Mouse (Mus musculus) NIH3T3 (cell line): ENCODE data around the gene Coro1c.

Experiments
- DNase-seq: peaks from one replicate; pipeline ENCODE4 v3.0.0-alpha.2; 2012; ENCODE audit warnings: low read depth

Gene Coro1c

DNA sequence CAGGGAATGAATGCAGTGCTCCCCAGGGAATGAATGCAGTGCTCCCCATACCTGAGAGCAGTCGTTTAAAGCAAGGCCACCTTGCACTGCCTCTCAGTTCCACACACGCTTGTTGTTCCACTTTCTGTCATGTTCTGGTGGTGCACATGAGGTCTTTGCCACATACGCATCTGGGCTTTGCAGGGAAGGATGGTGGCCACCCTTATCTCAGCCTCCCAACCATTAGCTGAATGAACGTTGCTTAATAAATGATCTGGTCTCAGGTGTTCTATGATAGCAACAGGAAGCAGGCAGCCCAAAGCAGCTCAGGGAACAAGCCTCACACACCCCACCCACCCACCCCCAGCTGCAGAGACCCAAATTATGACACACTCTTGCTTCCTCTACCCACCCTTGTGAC is 16.1 kb upstream of the Coro1c start:
- DNase-seq, result no peak

DNA sequence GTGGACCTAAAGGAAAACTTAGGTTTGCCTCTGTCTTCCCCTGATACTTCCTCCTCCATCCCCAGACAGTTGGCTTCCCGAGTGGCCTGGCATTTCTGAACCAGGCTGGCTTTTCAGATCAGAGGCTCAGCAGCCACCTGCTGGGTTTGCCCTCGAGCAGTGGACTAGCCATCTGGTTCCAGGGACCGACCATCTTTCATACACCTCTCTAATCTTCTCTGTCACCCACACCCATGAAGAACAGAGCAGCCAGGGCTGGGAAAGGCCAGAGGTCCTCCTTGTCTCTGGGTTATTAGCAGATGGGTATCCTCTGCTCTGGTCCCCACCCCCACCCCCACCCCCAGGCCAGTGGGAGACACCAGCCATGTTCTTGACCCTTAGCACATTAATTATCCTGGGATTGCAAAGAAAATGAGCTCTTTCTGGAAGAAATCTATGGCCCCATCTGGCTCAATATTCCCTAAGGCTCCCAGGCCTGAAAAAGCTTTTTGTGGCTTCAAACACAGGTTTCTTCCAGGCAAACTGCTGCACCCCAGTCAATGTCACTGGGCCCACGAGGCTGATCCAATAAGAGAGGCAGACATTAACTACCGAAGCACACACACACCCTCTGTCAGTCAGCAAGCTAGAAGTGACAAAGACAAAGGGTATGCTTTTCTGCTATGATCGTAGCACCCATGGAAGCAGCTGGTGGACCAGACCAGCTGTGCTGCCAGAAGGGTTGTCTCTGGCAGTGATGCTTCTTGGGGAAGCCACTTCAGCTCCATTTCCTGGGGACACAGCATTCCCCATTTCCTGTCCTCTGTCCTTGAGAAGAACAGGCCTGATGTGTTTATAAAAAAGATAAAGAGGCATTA is 13.0 kb upstream of the Coro1c start:
- DNase-seq, result no peak

DNA sequence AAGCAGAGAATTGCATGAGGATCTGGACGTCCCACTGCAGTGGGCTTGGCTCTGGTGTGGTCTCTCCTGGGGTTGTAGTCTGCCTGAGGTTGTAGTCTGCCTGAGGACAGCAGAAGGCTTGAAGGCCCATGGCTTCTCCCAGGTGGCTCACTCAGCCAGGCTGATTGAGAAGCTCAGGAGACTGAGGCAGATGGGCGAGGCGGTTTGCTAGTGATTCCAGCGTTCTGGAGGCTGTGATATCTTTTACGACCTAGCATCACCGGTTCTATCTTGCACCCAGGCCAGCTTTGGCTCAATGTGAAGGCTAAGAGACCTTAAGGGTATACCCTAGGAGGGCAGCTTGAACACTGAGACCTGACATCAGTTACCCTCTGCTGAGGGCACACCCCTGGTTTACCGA is 10.5 kb upstream of the Coro1c start:
- no peak for DNase-seq

DNA sequence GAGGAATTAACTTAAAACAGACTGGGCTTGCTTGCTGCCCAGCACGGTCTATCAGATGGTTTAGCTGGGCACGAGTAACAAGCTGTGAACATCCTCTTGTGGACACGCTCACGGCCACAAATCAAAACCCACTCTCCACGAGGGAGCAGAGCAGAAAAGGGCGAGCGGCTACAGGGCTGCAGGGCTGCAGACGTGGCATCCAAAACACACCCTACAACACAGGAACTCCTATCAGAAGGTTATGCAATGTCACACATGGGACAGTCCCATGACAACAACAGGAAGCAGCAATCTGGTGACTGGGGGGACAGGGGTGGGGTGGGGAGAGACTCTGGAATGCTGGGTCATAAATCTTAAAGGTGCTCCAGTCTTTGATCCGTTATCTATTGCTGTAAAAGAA is 10.1 kb upstream of the Coro1c start:
- peak; percentile 21 for DNase-seq

DNA sequence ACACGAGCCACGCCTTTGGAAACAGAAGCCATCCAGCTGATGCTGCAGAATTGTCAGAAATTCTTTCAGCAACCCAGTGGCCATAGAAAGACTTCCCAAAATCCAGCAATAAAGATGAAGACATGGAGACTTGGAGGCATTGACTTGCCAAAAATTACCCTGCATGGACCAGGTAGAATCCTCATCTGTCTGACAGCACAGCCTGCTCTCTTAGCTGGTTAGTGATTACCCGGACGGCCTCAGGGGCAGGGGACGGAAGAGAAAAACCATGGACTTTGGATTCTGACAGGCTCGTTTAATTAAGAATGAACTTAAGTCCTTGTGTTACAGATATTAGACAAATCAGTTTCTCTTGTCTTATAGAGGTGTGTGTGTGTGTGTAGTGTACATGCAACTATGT is 2.1 kb upstream of the Coro1c start:
- no peak for DNase-seq

DNA sequence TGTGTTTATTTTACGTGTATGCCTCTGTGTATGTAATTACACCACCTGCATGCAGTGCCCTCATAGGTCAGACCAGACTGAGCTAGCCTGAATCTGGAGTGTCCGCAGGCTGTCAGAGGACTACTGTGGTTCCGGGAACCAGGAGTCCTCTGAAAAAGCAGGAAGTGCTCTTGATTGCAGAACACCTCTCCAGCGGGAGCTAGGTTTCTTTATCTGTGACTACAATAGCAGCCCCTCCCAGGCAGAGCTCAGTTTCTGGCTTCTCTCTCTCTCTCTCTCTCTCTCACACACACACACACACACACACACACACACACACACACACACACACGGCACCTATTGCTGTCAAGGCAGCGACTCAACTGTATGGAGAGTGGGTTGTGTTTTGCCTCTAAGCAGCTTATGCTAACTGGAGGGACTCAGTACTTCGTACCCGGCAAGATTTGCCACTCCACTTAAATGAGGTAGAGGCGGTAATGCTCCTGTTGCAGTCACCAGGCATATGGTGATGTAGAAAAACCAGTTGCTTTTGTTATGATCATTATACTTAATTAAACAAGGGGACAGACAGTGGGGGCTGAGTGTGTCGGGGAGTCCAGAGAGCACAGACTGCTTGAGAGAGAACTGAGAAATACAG is 1.6 kb upstream of the Coro1c start:
- no peak for DNase-seq

DNA sequence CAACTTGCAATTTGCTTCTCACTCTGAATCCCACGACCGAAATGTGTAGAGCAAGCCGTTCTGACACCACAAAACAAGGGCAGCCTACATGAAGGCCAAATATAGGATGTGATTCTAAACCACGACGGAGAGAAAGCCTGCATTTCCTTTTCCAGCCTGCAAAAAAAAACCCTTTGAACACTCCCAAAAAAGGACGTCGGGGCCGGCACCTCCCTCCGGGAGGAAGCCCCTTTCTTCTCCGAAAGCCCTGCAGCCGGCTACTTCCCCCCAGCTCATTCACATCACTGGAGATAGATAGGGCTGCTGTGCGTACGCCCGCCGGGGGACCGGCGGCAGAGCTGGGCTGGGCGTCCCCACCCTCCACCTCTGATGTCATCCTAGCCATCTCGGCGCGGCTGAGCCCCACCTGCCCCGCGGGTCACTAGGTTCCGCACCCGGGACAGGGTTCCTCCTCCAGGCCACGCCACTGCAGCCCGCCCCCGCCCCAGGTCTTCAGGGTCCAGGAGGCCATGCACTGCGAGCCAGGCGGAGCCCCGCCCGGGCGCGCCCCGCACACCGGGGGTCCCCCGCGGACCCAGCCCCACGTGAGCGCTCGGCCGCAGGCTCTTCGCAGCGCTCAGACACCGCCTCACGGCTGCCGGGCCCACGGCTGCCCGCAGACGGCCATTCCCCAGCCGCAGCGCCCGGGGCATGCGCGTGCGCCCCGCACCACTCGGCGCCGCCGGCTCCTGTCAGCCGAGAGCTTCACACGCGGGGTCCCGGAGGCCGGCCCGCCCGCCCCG is 581 bp downstream of the Coro1c start:
- peak; percentile 61 for DNase-seq

DNA sequence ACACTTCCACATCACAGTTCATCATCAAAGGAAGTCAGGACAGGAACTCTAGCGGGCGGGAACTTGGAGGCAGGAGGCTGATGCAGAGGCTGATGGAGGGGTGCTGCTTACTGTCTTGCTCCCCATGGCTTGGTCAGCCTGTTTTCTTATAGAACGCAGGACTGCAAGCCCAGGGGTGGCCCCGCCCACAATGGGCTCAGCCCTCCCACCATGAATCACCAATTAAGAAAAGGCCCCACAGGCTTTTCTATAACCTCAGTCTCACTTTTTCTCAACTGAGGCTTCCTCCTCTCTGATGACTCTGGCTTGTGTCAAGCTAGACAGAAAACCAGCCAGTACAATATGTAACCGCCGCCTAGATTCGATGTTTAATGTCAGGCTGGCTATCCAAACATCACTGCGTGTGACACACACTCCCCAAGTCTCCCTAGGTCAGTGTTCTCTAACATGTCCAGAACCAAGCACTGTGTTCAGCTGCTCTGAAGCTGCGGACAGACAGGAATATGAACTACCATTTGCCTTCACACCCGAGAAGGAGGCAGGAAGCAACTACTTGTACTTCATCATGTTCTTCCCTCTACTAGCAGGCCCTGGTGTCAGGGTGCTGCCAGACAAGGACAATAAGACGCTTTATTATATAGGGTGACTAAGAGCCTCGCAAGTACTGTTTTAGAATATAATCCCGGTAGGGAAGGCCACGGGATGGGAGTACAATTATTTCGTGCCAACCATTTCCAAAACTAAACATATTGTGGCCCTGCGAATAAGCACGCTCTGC is 1.4 kb downstream of the Coro1c start:
- DNase-seq, result peak; percentile 87

DNA sequence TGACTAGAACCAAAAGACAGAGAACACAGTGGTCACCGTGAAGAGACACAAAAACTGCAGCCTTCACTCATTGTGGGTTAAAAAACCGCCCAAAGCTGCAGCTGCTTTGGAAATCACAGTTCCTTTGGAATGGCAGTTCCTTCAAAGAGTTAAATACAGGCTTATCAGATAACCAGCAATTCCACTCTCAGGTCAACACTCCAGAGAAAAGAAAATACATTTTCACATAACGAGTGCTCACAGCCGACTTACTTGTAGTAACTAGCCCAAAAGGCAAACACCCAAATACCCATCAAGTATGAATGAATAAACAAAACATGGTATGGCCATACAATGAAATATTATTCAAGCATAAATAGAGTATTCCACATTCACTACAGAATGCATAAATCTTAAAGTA is 3.6 kb downstream of the Coro1c start:
- DNase-seq, result no peak

DNA sequence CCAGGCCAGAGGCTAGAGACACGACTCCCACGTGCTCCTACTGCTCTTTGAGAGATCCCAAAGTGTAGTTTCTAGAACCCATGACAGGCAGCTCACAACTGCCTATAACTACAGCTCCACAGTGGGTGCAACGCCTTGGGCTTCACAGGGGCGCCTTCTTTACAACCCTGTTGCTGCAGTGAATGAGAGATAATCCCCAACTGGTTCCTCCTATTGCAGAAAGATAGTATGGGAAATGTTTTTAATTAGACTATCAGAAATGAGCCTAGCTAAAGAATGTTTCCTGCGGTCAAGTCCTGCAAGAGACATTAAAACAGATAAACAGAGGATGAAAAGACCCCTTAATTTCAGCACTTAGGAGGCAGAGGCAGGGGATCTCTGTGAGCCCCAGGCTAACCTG is 5.6 kb downstream of the Coro1c start:
- no peak for DNase-seq

DNA sequence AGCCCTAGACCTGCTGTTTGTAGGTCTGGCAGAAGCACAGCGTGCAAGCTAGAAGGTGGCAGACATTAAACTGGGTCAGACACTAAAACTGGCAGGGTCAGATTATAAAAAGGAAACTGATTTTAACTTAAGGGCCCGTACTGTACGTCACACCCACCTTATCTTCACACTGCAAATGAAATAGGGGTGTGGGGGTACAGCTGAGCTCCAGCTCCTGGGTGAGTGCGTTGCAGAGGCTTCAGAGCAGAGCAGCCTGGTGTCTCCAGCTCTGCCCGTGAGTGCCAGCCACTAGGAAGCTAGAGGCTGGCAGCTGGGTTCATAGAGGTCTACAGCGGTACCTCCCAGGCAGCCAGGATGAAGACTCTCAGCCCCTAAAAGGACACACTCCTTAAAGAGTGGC is 6.5 kb downstream of the Coro1c start:
- DNase-seq, result no peak

DNA sequence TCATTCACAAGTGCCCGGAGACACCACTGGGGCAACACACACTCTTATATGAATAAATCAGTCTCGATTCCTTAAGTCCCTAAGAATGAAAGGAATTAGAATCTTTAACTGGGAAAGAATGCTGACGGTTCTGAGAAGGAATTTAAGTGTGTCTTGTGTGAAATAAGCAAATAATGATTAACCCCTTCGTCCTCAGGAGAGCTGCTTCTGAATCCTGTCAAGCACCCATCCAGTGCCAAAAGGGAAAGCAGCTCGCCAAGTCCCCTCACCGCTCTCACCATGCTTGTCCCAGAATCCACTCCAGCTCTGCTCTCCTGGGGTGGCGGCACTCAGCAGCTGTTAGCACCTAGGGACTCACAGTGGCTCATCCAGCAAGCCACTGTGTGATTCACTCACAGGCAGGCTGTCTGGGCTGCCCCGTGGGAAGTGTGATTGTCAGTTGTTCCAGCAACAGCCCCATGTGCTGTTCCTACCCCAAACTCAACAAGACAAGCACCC is 7.4 kb downstream of the Coro1c start:
- DNase-seq, result peak; percentile 49

DNA sequence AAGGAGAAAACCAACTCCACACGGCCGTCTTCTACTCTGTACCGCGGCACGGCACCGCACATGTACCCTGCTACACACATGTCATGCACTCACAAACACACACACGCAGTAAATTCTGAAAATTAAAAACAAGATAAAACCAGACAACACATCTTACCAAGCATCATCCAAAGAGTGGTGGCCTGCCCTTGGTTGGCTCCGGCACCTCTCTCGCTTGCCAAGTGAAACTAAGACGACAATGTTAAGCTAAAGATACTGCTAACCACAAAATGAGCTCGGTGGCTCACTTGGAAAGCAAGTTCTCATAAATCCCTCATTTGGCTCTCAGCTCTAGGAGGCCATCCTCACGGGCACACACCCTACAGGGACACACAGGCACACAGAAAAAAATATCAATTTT is 9.0 kb downstream of the Coro1c start:
- DNase-seq, result no peak

DNA sequence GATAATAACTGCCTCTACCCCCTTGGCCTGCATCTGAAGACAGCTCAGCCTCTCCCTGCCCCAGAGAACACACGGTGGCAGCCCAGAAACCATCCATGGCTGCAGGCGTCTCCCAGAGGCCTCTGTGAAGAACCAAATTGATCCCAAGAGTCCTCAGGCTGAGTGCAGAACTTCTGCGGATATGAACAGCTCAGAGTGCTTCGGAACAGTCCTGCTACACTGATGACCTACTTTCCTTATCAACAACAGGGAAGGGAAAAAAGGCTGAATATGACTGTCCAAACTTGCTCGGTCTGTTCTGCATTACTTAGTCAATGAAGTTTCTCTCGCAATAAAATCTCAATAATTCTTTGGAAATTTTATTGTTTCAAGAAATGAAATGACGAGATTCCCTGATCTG is 16.6 kb downstream of the Coro1c start:
- no peak for DNase-seq

DNA sequence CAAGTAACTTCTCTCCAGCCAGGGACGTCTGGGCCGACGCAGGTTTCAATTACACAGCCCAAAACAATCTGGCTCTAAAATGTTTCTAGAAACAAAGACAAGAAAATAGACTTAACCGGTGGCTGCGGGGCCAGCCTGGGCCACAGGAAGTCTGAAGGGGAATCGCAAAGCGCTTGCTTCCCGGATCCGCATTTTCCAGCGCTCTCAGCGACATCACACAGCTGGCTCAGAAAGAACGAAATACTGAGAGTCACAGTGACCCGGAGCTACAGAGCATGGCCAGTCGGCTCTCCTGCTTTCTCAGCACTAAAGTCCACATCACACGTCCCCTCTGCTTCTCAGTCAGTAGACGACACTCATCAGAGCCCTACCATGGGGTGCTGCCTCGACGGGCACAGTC is 17.7 kb downstream of the Coro1c start:
- DNase-seq, result no peak

DNA sequence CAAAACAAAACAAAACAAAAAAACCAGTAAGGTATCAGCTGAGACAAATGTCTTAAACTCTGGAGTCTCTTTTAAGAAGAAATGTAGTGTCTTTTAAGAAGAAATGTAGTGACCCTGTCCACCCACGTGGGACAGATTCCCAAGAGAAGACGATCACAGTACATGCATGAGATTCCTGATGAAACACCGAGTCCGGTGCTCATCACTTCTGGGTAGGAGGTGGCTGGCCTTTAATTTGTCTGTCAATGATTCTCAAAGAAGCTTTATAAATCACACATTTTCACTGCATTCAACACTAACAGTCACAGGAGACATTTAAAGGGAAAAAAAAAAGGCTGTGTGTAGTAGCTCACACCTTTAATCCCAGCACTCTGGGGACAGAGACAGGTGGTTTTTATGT is 18.6 kb downstream of the Coro1c start:
- no peak for DNase-seq

DNA sequence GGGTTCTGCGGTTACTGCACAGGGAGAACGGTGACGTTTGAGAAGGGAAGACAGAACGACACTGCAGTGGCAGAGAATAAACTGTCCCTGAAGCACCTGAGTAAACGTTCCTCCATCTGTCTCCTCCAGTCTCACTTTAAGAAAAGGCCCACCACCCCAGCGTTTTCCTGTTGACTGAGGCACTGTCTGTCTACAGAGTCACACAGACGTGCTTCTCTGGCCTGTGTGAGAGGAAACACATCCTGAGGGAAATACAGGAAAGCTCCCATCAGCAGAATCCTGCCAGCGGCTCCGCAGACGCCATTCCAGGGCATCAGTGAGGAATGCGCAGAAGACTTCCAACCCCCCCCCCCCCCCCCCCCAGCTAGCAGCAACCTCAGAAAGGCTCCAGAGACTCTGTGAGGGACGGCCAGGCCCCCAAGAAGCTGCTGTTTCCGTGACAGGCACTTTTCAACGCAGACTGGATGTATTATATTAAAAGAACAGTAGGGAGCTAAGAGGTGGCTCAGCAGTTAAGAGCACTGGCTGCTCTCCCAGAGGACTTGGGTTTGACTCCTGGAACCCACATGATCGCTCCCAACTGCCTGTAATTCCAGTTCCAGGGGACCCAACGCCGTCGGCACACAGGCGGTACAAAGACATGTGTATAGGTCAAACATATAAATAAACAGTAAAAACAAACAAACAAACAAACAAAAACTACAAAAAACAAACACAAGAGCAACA is 19.2 kb downstream of the Coro1c start:
- DNase-seq, result no peak

DNA sequence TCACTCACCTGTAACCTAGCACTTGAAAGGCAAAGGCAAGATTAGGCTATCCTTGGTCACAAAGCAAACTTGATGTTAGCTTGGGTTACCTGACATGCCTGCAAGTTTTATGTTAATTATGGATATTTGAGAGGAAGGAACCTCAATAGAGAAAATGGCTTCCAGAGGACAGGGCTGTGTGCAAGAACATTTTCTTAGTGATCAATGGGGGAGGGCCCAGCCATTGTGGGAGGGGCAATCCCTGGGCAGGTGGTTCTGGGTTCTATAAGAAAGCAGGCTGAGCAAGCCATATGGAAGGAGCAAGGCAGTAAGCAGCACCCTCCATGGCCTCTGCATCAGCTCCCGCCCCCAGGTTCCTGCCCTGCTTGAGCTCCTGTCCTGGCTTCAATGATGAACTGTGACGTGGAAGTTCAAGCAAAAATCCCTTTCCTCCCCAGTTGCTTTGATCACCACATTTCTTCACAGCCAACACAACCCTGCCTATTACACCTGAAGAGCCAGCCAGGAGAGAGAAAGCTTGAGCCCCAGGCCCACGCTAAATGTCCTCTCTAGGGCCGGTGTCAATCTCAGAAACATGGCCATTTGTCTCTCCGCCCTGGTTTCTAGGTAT is 20.3 kb downstream of the Coro1c start:
- no peak for DNase-seq

DNA sequence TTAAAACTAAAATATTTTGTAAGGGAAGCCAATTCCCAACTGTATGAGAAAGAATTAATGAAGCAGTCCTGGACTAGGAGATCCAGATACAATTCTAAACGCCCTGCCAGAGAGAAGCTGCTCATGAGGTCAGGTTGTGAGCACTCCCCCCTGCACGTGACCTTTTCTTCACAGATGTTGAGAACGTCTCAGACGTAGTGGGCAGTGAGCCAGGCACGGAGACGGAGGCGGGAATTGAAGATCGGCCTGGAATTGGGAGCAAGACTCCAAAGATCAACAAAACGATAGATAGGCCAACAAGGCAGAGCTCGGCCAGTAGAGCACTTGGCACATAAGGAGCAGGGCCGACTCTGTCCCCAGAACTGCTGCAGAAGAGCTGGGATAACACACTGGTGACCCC is 21.4 kb downstream of the Coro1c start:
- no peak for DNase-seq

DNA sequence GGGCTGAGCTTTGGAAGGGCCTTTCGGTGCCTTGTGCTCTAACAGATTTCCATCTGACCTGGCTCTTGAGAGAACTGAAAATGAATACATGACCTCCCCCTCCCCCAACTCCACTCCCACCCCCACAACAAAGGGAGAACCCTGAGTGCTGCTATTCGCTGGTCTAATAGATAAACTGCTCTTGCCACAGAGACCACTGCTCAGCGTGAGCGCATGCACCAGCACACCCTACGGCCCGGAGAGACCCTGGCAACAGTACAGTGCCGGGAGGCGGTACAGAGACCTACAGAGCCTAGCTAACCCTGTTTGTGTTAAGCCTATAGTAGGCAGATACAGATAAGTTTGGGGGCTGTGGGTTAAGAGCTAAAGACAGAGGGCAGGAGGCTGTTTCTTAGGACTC is 22.9 kb downstream of the Coro1c start:
- no peak for DNase-seq

DNA sequence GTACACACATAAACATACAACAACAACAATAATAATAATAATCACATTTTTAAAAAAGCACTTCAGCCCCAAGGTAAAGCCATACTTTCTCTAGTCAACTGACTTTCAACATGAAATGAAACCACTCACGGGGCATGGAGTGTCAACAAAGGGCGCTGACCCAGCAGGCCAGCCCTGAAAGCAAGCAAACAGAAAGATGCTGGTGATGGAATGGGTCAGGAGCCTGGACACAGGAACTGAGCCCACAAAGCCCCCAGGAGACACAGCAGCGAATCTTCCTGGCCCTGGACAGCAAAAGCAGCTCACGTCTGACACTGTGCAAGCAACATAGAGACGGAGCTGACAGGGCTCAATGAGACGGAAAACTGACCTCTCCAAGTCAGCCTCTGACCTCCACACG is 23.8 kb downstream of the Coro1c start:
- no peak for DNase-seq
